Mouse (Mus musculus) adrenal gland, postnatal 10 days (tissue): ENCODE measurements around the gene Skap1. TPM values are rescaled to one million over a fixed set of nuclear protein-coding genes. Genes with fewer than 3 reads are reported as not detected.

Source experiments
- DNase-seq: peaks from one replicate; pipeline ENCODE4 v3.0.0; 2021; ENCODE audit warnings: mixed read lengths
- total RNA-seq, 2 experiments: library from RNA; stranded (reverse); gene quantifications; 2 replicates each; pipeline ENCODE4 v1.2.3; 2021

The Skap1 gene
- total RNA-seq, 2 experiments from 2014 or later = 4.7 to 7.6 TPM

DNA sequence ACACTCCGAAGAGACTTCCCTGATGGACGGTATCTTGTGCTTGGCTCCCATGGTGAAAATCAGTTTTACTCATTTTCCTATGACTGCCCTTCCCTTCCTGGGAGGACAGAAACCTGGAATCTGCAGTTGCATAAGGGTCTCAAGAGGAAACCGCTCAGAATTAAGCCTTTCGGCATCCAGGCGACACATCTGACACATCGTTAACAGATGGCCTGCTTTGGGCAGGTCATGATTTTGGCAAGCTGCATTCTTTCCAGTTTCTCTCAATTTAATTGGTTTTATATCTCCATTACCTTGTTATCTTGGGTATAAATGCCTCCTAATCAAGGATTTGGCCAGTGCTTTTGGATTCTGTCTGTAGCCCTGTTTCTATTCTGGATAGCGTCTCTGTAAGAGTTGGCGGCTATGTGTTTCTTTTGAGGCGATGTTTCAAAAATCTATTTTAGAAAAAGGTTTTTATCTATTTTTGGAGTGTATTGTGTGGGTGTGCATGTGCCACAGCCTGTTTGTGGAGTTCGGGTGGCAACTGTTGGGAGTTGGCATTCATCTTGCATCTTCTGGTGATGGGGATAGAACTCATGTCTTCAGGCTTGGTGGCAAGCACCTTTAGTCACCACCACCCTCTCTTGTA, 1.1 kb downstream of the Skap1 start:
- DNase-seq = no peak

DNA sequence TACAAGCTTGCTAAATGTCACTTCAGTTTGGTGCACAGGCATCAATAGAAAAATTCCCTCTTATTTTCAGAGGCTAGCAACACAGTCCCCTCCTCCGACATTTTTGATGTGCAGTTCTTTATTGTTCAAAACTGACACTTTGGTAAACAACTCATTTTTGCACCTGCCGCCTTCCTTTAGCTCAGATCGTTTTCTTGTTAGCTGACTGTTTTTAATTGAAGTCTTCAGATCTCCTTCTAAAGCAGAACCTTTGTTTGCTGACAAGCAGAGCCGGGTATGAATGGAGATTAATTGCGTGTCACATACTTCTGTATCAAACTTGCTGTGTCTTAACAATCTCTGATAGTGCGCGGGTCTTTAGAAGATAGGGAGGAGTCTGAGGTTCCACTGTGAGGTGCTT, 2.0 kb downstream of the Skap1 start:
- no peak for DNase-seq

DNA sequence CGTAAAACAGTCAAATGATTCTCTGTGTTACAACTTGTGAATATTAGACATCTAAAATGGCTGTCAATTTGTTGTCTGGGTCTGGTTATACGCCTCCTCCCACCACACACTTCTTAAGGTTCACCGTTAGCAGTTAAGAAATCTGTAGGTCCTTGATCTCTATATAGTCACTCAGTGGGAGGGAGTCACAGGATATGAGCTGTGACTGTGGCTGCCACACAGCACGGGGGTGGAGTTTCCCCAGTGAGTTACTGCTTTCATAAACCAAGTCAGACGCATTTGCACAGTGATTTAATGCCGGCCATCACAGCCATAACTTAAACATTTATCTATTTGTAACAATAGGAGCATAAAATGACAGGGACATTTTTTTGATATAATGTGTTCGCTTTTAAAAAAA, 2.6 kb downstream of the Skap1 start:
- DNase-seq = no peak

DNA sequence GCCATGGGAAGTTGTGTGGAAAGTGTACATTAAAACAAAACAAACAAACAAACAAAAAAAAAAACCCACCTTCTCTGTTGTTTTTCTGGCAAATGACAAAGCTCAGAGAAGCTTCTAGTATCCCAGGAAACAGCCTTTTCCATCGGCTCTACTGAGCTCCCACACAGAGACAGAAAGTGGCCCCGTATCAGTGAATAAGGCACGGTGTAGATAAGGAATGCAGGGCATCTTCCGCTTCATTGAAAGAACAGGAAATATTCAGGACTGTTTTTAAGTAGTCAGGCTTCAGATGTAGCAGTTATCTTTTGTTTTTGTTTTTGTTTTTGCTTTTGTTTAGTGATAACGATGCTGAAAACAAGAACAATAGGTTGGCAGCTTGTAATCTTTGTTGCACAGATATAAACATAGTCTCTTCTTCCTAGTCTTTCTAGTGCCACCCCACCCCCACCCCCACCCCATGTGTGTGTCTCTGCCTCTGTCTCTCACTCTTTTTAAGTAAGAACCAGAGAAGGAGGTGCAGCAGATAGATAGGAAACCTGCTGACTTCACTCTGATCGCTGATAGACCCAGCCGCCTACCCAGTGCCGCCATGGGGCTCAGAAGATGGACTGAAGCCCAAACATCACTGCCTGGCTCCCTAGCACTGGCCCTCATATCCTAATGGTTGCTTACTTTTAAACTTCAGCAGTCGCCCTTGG, 3.8 kb downstream of the Skap1 start:
- DNase-seq = no peak

DNA sequence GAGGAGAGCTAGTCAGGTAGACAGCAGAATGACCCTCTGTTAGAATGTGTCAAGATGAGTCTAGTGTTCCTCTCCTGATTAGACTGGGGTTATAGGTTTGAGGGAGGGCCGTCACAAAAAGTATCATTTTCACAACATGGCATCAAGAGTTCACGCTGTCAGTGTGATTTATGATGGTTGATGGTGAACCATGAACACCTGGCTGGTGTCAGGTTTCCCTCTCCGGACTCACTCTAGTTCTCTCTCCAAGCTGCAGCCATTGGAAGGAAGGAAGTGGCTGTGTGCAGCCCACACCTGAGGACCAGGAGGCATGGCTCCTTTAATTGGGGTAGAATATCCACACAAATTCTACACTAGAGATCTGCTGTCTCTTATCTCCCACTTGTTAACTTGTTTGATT, 18.3 kb downstream of the Skap1 start:
- no peak for DNase-seq

DNA sequence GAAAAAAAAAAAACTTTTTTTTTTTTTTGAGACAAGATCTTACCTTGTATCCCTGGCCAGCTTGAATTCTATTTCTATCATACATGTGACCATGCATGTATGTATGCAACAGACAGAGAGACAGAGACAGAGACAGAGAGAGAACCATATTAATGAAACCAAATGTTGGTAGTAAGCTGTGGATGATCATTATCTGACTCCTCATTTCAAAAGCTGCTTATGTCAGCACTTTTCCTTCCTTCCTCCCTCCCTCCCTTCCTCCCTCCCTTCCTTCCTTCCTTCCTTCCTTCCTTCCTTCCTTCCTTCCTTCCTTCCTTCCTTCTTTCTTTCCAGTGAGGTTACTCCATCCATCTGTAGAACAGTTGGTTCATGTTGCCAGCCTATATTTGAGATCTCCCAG, 18.8 kb downstream of the Skap1 start:
- no peak for DNase-seq

DNA sequence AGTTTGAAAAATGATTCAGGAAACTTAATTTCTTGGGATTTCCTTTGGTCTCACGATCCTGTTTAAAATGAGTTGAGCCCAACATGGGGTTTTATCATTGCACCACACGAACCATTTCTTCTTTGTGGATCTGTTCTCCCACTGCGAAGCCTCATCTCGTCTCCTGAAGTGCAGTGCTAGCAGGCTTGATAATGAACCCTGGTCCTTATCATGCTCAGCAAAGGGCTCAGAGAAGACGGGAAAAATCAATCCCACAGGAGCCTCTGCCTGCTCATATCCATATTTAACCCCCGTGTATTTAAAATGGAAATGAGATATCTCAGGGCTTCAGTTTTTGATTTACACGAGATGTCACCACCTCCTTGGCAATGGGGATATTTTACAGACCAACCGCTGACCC, 34.1 kb downstream of the Skap1 start:
- DNase-seq = no peak

DNA sequence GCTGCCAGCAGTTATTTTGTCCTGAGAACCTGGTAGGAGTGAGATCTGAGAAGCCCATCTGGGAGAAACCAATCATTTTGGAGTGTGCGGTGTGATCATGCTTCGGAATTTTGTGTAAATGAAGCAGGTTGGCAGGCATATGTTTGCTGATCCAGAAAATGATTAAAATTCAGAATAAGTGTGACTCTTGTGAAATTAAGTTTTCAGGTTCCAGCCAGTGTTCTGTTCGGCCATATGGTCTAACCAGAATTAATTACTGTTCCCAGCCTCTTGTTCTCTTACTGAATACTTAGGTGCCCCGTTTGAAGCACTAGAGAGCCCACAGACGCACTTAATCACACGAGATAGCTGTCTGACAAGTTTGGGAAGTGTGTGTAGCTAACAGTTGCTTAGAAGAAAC, 36.6 kb downstream of the Skap1 start:
- DNase-seq = no peak

DNA sequence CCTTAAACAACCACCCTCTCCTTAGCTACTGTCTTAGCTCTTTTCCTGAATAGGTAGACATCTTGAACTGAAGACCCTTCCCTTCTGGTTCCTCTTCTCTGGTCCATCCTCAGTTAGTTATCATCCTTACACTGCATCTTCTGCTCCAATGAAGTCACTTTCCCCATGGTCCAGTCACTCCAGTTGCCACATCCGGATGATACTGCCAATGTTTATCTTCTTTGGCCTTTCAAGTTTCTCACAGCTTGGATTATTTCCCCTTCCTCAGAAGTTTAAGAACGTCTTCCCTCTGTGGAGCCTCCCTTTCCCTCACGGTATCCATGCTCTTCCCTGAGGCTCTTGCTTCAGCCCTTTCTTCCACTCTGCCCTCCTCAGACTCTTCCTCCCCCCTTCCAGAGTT, 38.6 kb downstream of the Skap1 start:
- DNase-seq = no peak

DNA sequence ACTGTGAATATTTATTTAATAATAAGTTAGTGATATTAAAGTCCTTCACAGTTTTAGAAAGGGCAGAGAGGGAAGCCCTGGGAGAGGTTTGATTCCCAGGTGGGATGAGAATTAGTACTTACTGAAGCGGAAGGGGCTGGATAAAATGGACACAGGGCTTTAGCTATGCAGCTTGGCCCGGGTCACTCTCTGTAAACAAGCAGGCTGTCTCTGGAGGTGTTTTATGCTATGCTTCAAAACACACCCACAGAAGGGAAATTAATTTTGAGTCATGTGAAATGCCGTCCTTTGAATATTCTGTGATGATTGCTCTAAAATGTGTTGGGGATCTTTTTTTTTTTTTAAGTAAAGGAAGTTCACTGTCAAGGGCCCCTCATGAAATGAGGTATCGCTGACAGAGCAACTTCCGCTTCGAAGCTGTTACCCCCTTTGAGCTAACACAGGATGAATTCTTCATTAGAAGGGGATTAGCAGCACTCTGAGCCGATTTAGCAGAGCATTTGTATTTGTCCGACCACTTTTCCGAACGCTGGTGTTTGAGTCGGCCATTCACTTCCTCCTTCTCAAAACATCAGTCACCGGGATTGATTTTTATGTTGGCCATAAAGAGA, 40.2 kb downstream of the Skap1 start:
- no peak for DNase-seq

DNA sequence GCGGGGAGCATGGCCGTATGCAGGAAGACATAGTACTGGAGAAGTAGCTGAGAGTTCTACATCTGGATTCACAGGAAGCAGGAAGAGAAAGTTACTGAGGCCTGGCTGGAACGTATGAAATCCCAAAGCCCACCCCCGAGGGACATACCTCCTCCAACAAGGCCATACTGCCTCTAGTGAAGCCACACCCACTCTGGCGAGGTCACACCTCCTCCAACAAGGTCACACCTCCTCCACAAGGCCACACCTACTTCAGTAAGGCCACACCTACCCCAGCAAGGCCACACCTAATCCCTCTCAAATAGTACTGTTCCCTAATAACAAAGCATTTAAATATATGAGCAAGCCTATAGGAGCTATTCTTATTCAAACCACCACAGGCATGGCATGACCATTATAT, 41.4 kb downstream of the Skap1 start:
- DNase-seq = no peak

DNA sequence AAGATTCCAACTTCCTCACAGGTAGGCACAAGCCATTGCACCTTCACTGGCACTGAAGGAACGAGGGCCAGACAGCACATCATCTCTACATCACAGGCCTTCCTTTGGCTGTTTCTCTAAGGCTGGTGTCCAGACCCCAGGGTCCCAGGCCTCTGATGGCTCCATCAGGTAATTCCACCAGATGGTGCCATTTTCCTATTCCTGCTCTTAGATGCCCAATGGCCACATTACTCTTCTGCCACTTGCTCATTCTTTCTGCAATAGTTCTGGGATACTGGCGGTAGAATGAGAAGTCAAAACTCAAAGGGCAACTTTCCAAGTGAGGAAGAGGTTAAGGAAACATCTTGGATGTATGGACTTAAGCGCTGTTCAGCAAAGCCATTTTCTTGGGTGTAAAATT, 50.8 kb downstream of the Skap1 start:
- no peak for DNase-seq

DNA sequence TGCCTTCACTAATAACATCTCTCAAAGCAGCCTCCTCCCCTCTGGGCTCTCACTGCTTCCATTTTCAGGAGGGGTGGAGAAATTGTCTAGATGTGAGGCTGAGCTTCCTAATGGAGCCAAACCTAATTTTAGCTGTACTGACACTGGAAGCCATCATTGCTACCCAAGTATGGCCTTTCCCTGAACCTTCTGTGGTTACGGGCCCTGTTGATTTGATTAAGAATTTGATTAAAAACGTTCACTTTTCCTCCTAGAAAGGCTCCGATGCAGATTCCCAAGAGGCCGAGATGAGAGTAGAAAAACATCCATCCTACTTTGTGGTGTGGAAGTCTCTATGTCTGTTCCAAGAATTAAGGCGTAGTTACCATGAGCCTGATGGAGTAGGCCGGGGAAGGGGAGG, 60.1 kb downstream of the Skap1 start:
- DNase-seq = no peak

DNA sequence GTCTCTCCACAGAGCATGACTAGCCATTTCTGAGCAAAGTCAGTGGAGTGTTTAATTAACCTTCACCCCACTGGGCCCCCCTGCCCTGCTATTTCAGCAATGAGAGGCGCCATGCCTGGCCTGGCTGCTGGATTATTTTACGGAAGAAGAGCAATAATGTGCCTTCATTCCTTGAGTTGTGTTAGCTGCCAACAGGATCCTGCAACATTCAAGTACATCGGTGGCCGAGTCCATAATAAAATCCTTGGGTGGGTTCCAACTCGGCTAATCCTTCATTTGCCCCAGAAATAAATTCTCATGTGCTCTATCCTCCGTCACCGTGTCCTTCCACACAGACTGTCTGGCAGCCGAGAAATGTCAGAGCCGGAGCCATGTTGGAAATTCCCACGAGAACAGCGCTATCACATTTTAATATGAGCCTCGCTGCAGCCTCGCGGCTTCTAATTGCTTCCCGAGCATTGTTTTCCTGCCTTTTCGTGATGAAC, 61.8 kb downstream of the Skap1 start:
- peak; percentile 55 for DNase-seq

DNA sequence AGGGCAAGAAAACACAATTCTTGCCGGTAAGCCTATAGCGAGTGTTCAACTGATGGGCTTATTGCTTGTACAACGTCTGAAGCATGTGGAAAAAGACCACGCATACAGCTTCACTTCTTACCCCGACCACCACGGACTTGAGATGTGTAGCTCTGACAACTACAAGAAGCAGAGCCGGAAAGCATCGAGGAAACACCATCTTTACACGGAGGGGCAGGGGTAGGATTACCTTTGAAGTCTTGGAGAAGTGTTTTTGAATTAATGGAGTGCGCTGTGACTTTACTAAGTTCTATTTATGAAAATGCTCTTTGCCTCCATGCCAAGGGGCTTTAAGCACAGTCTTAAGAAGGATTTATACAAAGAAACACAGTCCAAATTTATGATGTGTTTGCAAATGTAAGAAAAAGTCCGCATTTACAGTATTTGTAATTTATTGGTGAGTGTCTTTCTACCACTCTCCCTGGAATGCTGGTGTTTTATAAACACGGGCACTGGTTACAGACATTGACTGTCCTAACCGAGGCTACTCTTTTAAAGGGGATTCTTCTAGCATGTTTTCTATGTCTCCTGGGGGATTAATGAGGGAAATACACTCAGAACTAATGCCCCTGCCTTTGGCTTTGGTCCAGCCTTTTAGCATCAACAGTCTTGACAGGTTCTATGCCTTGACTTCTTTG, 67.5 kb downstream of the Skap1 start:
- no peak for DNase-seq

DNA sequence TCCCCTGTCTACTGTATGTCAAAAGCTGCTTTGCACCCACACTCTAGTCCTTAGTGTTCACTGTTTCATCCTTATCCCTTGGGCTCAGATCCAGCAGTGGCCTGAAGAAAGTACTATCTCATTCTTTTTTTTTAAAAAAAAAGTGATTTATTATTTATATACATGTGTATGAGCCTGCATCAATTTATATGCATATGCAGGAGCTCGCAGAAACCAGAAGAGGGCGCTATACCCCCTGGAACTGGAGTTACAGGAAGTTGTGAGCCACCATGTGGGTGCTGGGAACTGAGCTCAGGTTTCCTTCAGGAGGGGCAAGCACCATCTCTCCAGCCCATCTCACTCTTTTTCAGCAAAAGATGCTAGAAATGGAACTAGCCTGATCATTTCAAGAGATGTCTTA, 70.1 kb downstream of the Skap1 start:
- DNase-seq = no peak

DNA sequence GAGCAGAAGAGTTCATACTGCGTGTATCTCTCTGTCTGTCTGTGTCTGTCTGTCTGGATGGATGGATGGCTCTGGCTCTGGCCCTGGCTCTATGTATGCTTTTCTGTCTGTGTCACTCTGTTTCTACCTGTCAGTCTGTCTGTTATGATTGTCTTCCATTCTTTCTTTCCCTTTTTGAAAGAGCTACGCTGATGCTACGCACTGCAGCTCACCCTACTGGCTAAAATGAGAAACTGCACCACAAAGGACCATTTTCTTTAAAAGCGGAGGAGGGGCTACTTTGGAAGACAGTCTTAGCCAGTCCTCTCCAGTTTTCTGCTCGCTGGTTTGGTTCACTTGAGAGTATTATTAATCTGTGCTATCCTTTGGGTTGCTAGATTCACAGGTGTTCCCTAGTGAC, 71.8 kb downstream of the Skap1 start:
- DNase-seq = peak; percentile 43

DNA sequence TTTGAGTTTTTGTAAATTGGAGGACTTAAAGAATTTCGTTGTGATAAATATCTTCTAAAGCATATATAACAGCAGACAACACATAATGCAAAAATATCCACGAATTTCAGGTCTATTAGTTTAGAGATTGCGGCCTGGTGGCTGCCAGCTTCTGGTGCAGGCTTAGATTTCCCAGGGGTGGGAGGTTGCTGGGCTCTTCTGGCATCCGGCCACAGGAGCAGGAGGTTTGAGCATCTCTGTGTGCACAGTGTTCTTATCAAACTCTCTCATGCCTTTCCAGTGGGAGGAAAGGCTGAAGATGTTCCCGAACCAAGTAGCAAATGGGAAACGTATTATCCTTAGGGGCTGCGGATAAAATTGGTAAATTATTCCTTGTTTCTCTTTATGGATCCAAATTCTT, 77.6 kb downstream of the Skap1 start:
- DNase-seq = no peak

DNA sequence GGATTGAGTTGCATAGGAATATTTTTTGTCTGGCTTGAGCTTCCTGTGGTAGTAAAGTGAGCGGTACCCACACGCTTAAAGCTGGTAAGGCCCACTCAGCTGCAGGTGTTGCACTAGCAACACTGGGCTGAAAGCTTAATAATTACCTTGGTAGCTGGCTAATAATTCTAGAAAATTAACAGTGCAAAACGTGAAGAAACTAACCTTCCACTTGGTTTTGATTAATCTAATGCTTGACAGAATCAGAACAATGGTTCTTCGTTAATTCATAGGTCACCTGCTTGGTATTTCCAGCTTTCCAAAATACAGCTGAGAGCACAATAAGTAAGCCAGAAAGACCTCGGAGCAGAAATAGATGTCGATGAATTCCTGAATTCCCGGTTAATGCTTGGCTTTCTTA, 78.2 kb downstream of the Skap1 start:
- no peak for DNase-seq

DNA sequence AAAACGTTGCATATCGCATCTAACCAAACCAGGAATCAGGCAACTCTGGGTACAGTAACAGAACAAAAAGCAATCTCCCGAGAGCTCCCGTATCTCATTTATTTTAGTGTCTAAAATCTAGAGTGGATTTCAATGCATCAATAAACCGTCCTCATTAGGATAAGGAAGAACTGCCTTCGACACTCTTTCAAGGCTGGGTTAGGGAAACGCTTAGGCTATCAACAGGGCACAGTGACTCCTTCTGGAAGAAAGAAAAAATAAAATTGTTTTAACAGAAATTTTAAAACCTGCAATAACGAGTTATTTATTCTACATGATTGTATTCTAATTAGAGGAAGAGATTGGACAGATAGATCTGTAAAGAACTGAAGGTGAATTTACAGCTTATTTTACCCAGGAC, 82.0 kb downstream of the Skap1 start:
- DNase-seq = no peak

DNA sequence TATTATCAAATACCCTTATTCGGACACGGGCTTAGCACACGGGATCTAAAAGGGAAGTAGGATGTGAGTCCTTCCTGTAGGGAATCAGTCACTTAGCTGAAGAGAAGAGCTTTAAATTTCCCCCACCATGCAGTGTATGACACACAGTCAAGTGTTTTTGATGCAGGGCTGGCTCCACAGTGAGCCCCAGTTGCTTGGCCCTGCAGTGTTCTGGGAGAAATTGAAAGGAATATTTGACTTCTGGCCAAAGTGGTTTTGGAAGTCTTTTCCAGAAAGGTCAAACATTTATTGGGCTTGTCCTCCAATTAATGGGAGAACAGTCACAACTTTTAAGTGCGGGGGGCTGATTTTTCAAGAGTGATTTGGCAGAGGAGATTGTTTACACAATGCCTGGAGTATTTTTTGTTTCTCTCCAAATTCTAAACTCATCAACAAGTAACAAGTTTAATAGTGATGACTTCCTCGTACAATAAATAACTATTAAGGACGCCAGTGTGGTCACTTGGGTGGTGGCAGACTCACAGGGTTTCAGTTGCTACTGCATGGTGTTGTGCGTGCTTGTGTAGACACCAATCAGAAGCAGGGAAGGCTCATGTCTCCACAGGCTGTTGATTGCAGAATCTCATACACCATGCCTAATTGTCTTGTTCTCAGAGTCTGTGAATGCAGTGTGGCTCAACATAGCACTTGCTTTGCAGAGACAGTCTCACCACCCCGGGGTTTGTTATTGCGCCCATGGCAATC, 86.7 kb downstream of the Skap1 start:
- no peak for DNase-seq

DNA sequence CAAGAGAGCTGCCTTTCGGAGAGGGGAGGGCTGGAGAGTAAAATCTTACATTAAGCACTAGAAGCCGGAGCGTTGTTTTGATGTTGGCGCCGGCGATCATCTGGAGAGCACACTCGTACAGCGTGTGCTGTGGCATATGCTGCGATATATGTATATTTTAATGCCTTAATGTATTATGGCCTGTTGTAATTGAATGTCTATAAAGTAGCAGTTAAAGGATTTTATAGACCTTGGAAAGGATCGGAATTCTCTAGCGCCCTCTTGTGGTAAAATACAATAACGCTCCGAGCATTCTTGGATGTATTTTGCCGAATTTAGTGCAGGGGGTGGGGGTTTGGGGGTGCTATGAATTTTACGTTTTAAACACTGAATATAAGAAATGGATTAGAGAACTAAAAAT, 88.7 kb downstream of the Skap1 start:
- DNase-seq = peak; percentile 67

DNA sequence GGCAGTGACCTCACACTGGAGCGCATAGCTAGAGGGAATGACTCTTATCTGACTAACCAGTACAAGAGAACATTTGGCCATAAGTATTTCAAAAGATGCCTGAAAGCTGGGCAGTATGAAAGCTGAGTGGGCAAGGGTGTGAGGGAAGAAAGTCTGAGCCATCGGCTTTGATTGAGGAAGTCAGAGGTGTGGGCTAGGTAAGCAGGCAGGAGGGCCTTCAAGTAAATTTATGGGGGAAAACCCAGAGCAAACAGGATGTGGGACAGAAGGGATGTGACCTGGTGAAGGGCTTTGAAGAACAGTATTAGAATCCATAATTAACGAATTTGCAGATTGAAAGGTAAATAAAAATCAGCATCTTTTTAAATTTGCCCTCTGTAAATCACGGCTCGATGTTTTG, 95.8 kb downstream of the Skap1 start:
- DNase-seq = no peak
